Mouse (Mus musculus): ENCODE results near the gene Fli1.
A peak's percentile ranks its signal among the peaks of the same experiment; 100 is the strongest.

Gene Fli1

DNA sequence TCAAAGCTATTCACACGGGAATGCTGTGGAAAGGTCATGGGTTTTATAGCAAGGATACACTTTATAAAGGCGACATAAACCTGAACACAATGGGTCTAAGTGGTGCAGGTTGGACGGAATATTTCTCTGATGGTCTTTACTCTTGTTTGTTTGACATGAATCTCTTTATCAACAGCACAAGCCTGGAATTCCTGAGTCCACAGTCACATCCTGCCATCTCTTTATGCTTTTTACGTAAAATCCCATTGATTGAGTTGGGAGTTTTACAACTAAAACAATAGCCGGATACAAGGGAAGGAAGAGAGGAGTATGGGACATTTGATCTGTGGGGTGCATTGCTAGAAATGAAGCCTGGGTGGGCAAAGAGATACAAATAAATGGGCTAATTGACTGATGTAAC lies 16.9 kb downstream of the Fli1 start:
- DNase-seq (ENCODE audit: low read depth, low spot score): no peak

DNA sequence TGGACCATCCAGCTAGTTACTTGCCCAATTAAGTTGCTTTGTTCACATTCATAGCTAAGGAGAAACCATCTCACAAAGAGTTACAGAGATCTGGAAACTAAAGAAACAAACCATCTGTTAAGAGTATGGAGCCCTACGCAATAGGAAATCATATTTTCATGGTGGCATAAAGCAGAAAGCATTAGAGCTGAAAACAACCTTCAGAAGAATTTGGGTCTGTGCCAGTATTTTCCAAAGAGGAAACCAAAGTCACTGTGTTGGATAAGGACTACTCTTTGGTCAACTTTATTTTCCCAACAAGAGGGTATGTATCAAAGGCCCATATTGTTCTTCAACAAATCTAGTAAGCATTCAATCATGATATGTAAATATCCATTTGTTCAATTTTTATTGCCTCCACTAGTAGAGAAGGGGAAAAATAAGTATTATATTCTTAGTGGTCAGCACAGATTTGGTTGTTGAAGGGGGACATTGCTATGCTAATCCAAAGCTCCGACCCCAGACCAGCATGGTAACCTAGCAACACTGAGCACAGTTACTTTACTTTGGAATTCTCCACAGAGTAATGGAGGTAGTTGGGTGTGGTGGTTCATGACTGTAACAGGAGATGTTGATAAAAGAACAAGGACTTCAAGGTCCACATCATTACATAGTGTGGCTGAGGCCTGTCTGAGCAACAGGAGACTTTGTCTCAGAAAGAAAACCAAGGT lies 20.0 kb downstream of the Fli1 start:
- no peak for DNase-seq (ENCODE audit: low read depth, low spot score)

- no peak for DNase-seq (ENCODE audit: low read depth, low spot score)
These were observed 21.3 kb downstream of the Fli1 start for GRCm38 (mm10) chr9:32521331-32521730.

DNA sequence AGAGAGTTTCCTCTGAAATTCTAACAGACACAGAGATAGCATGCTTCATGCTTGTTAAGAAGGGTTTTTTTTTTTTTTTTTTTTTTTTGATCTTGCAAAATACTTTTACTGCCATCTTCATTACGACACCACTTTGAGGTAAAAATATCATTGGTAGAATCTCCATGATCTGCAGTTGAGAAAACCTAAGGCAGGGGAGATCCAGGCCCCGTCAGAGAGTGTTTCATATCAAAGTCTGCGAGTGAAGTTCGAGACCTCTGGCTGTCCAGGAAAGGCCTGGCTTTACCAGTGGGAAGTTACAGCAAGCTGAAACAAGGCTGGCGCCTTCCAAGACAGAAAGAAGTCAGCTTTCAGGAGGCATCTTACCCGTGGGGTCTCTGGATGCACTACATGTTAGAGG lies 21.8 kb downstream of the Fli1 start:
- DNase-seq (ENCODE audit: low read depth, low spot score): peak; percentile 57

DNA sequence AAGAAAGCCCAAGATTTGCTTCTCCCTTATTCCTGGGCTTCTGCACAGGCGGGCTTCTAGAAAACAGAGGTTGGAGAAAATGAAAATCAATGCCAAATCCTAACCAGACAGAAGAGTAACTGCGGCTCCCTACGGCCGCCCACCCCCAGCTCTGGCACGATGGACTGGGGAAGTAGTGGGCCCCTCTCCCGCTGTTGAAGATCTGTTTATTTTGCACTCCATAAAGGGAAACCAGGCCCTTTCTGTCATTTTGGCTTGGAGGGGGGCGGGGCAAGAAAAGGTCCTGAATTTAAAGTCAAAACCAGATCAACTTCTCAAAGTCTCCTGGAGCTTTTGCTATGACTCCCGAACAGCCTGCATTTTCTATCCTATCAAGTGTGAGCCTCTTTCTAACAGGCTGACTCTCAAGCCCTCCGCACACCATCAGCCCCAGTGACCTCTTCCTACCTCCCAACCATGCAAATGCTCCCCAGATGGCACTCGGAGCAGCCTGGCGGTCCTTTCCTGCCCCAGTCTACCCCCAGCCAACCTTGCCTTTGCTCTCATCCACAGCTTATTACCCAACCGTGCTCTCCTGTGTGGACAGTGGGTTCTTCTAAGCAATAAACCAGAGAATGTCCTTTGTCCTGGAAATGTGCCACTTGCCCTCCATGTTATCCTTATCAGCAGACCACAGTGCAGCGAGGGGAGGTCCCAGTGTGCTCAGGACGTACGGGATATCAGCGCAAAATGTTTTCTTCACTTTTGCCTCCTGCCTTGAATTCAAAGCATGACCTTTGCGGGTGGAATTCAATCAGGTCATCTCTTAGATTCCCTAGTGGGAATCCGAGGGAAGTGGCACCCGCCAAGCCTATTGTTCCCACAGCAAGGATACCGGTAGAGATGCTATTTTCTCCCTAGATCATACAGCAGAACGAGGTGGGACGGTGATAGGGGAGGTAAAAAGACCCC lies 23.3 kb downstream of the Fli1 start:
- no peak for DNase-seq (ENCODE audit: low read depth, low spot score)

DNA sequence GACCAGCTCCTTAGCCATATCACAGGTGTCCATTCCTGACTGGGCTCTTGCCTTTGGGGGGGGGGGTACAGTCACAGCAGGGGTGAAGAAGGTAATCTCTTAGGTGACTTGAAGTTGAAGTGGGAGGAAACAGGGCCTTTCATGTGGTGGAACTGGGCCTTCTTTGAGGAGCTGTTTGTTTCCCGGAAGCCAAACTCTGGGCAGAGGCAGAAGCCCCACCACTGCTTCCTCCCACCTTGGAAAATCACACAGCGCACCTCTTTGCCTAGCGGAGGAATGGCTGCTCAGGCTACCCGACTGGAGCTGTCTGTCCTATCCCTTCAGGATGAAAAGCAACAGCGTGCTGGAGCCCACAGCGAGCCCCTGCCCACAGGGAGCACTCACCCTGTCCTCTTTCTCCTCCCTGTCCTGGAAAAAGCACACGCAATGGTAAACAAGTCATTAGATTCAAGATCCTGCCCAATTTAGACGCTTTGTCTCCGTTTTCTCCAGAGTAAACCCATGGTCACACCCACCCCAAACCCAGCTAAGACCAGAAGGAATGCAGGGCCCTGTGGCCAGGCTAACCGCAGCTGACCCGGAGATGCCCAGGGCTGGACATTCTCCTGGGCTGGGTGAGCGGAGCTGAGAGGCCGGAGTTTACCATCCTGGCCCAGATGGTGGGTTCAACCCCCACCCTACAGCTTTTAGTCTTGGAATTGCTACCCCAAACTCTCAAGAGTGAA lies 24.1 kb downstream of the Fli1 start:
- peak; percentile 84 for DNase-seq (ENCODE audit: low read depth, low spot score)

- DNase-seq (ENCODE audit: low read depth, low spot score): peak; percentile 53
These were observed 26.0 kb downstream of the Fli1 start for GRCm38 (mm10) chr9:32516691-32517090.

DNA sequence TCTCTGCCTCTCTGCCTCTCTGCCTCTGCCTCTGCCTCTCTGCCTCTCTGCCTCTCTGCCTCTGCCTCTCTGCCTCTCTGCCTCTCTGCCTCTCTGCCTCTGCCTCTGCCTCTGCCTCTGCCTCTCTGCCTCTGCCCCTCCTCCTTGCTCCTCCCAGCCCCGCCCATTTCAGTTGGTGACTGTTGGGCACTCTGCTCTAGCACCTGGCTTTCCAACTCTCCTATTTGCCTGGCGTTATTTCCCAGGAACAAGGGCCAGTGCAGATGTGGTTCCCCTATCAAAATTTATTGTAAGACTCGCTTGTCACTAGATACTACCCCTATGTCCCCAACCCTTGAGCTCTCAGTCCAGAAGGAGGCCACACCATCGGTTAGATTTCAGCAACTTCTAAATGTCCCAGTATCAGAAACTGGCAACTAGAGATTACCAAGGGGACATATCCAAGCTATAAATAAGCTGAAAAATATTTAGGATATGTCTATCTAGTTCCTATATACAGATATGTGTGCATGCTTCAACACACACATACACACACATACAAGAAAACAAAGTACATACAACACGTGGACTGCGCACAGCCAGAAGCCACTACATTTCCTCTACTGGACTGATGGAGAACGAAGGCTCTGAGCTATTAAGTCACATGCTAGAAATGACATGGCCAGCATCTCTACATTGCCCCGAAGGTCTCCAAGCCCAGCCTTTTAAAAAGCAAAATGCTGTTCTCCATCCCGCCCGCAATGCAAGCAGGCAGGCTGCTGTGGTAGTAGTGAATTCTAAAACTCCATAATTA lies 26.6 kb downstream of the Fli1 start:
- peak; percentile 54 for DNase-seq (ENCODE audit: low read depth, low spot score)

DNA sequence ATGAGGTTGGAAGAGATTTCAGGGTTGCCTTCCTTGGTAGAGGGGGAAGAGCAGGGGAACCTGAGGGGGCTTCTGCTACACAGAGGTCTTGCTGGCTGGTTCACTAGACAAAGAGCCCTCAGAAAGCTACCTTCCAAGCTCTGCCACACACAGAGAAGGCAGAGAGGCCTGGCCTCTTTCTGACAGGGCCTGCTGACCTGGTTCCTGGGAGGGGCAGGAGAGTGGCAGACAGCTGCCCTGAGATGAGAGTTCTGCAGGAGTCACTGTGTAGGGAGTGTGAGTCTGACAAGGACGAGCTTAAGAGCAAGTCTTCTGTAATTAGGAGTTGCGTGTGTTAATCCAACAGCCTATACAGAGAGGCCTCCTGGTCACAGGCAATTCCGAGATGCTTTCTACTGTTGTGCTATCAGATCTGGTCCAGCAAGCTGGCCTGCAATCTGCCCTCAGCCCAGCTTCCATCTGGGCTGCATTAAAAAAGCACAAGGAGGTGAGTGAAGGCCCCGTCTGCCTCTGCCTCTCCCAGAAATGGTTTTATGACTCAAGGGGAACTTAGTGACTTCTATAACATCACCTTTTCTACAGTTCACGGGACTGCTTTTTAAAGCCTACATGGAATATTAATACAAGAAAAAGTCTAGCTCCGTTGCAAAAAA lies 28.1 kb downstream of the Fli1 start:
- no peak for DNase-seq (ENCODE audit: low read depth, low spot score)

DNA sequence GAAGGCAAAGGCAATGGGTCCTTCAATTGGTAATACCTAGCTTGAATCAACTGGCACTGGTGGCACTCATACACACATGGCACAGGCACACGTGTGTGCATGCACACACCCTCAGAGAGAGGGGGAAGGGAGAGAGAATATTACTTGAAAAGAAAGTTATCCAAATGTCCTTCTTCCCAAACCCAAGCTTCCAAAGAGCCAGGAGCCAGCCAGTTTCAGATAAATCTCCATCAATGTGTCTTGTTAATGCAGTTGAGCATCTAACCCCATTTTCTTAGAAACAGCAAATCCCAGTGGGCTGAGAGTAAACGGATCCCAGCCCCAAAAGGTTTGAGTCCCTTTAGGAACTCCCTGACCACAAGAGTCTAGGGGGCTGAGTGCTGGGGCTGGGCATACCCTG lies 29.2 kb downstream of the Fli1 start:
- no peak for DNase-seq (ENCODE audit: low read depth, low spot score)

GRCm38 (mm10) chr9:32510454-32511263 lies 32.0 kb downstream of the Fli1 start:
- DNase-seq (ENCODE audit: low read depth, low spot score): peak; percentile 40

DNA sequence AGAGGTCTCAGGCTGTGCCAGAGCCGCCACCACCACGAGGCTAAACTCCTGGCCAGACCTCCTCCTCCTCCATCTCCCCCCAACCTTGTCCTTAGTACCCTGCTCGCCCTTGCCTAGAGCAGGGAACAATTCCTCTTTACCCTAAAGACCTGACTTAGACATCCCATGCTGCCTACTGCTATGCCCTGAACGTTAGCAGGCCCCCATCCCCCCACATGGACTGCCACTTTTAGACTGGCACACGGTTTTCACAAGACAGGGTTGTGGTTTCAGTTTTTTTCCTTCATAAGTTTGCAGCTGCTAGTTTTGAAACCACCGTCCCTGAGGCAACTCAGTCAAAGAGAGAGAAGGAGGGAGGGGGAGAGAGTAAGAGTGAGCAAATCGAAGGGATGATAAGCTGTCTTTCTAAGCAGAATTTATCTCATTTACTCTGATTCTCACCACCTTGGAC lies 32.9 kb downstream of the Fli1 start:
- peak; percentile 87 for DNase-seq (ENCODE audit: low read depth, low spot score)

- no peak for DNase-seq (ENCODE audit: low read depth, low spot score)
These were observed 34.0 kb downstream of the Fli1 start for GRCm38 (mm10) chr9:32508648-32509047.

GRCm38 (mm10) chr9:32508118-32508517 lies 34.5 kb downstream of the Fli1 start:
- DNase-seq (ENCODE audit: low read depth, low spot score): peak; percentile 31

- DNase-seq (ENCODE audit: low read depth, low spot score): peak; percentile 85
These were observed 35.5 kb downstream of the Fli1 start for GRCm38 (mm10) chr9:32506866-32507861.

DNA sequence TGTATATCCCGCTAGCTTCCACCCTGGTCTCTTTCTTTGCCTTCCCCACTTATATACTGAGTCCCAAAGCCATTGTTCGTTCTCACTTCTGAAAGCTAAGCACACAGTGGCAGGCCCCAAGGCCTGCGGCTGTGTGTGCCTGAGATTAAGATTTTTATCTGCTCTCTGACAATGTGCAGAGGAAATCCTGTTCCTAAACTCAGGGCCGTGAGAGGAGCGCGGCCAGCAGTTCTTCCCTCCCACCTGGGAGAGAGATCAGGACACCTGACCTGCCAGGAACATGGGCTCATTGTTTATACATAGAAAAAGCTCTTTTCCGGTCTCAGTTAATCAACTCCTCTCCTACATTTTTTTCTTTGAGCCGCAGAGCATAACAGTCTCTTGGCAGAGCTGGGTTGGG lies 36.5 kb downstream of the Fli1 start:
- peak; percentile 77 for DNase-seq (ENCODE audit: low read depth, low spot score)

- peak; percentile 40 for DNase-seq (ENCODE audit: low read depth, low spot score)
These were observed 37.1 kb downstream of the Fli1 start for GRCm38 (mm10) chr9:32505460-32506075.

GRCm38 (mm10) chr9:32503995-32504451 lies 38.6 kb downstream of the Fli1 start:
- DNase-seq (ENCODE audit: low read depth, low spot score): peak; percentile 76
